Mouse (Mus musculus): ENCODE results near the gene Txndc8. TPM values are rescaled to one million over a fixed set of nuclear protein-coding genes. Genes with fewer than 3 reads are reported as not detected.

The Txndc8 gene
- total and polyA plus RNA-seq, 3 experiments, result not detected

- Histone ChIP-seq H3K4me3 (ENCODE audit: low read depth, low read length) (no peak overlapping the region), H3K36me3 (replicated peaks) (no peaks in the 10 kb centered on the region), H3K27me3 (ENCODE audit: insufficient read depth, low read length) (no peaks in the 10 kb centered on the region), H3K9me3 (replicated peaks) (no peaks in the 10 kb centered on the region), H3K4me1 (ENCODE audit: insufficient read depth, low read depth, low read length) (no peaks in the 10 kb centered on the region)
- ATAC-seq (ENCODE audit: extremely low read depth, insufficient number of reproducible peaks, low FRiP score, poor library complexity, severe bottlenecking) (no peak), DNase-seq (ENCODE audit: low spot score) (no peak)
- TF ChIP-seq GATA2 (IDR thresholded peaks at IDR 0.05; ENCODE audit: borderline replicate concordance, low read depth, low read length) (no peak), TAL1 (conservative IDR thresholded peaks at IDR 0.05; ENCODE audit: low read depth, low read length) (no peak), CTCF (IDR thresholded peaks at IDR 0.05; ENCODE audit: low read depth, low read length) (no peak), POLR2AphosphoS5 (IDR thresholded peaks at IDR 0.05; ENCODE audit: insufficient replicate concordance, low read depth, low read length) (no peak), GATA1 (IDR thresholded peaks at IDR 0.05; ENCODE audit: borderline replicate concordance, low read length) (no peak)
These were observed 34.4 kb downstream of the Txndc8 start for GRCm38 (mm10) chr4:57974400-57975117.

DNA sequence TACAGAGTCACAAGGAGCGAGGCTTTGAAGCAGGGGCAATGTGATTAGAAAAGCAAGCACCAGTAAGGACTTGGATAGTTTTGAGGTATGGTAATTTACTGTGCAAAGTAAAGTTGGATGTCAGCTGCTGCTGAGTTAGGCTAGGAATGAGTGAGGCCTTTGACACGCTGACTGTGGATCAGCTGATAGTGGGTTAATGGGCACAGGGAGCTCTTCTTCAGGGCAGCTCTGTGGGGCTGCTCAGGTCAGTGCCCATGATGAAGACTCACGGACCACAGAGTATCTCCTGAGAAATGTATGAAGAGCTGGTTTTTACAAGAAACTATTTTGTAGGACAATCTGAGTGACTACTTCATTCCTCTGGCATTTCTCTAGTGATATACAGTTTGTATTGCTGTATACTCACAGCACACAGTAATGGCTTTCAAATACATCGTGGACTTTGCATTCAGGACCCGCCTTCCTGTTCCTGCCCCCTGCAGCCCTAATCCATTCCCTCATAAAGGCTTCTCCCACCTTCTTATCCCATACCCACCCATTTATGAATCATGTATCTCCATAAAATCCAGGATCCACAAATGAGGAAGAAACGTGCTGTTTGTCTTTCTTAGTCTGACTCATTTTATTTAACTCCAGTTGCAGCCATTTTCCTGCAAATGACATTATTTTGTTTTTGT lies 35.2 kb downstream of the Txndc8 start:
- ATAC-seq (ENCODE audit: extremely low read depth, insufficient number of reproducible peaks, low FRiP score, poor library complexity, severe bottlenecking) (no peak), DNase-seq (ENCODE audit: low spot score) (no peak)
- TF ChIP-seq CTCF (IDR thresholded peaks at IDR 0.05; ENCODE audit: low read depth, low read length), result no peak
- TF ChIP-seq GATA1 (IDR thresholded peaks at IDR 0.05; ENCODE audit: borderline replicate concordance, low read length), result no peak
- TF ChIP-seq GATA2 (IDR thresholded peaks at IDR 0.05; ENCODE audit: borderline replicate concordance, low read depth, low read length), result no peak
- TF ChIP-seq POLR2AphosphoS5 (IDR thresholded peaks at IDR 0.05; ENCODE audit: insufficient replicate concordance, low read depth, low read length), result no peak
- TF ChIP-seq TAL1 (conservative IDR thresholded peaks at IDR 0.05; ENCODE audit: low read depth, low read length), result no peak
- Histone ChIP-seq H3K4me3 (ENCODE audit: low read depth, low read length) (no peak overlapping the region), H3K27me3 (ENCODE audit: insufficient read depth, low read length) (no peaks in the 10 kb centered on the region), H3K9me3 (replicated peaks) (no peaks in the 10 kb centered on the region), H3K4me1 (ENCODE audit: insufficient read depth, low read depth, low read length) (no peaks in the 10 kb centered on the region), H3K36me3 (replicated peaks) (no peaks in the 10 kb centered on the region)

- no peaks in the 10 kb centered on the region for H3K4me1 ChIP-seq (ENCODE audit: insufficient read depth, low read depth, low read length)
- TF ChIP-seq GATA1 (IDR thresholded peaks at IDR 0.05; ENCODE audit: borderline replicate concordance, low read length) (no peak), TAL1 (conservative IDR thresholded peaks at IDR 0.05; ENCODE audit: low read depth, low read length) (no peak), POLR2AphosphoS5 (IDR thresholded peaks at IDR 0.05; ENCODE audit: insufficient replicate concordance, low read depth, low read length) (no peak), GATA2 (IDR thresholded peaks at IDR 0.05; ENCODE audit: borderline replicate concordance, low read depth, low read length) (no peak), CTCF (IDR thresholded peaks at IDR 0.05; ENCODE audit: low read depth, low read length) (no peak)
- no peaks in the 10 kb centered on the region for H3K36me3 ChIP-seq (replicated peaks)
- ATAC-seq (ENCODE audit: extremely low read depth, insufficient number of reproducible peaks, low FRiP score, poor library complexity, severe bottlenecking) (no peak), DNase-seq (ENCODE audit: low spot score) (no peak)
- H3K9me3 ChIP-seq (replicated peaks), result no peaks in the 10 kb centered on the region
- no peak overlapping the region for H3K4me3 ChIP-seq (ENCODE audit: low read depth, low read length)
- no peaks in the 10 kb centered on the region for H3K27me3 ChIP-seq (ENCODE audit: insufficient read depth, low read length)
These were observed 38.6 kb downstream of the Txndc8 start for GRCm38 (mm10) chr4:57970285-57970684.

GRCm38 (mm10) chr4:57967195-57967594 lies 41.7 kb downstream of the Txndc8 start:
- Histone ChIP-seq H3K4me1 (ENCODE audit: insufficient read depth, low read depth, low read length) (no peaks in the 10 kb centered on the region), H3K27me3 (ENCODE audit: insufficient read depth, low read length) (no peaks in the 10 kb centered on the region), H3K36me3 (replicated peaks) (no peaks in the 10 kb centered on the region), H3K9me3 (replicated peaks) (no peaks in the 10 kb centered on the region), H3K4me3 (ENCODE audit: low read depth, low read length) (no peak overlapping the region)
- ATAC-seq (ENCODE audit: extremely low read depth, insufficient number of reproducible peaks, low FRiP score, poor library complexity, severe bottlenecking) (no peak), DNase-seq (ENCODE audit: low spot score) (no peak)
- TF ChIP-seq GATA1 (IDR thresholded peaks at IDR 0.05; ENCODE audit: borderline replicate concordance, low read length) (no peak), CTCF (IDR thresholded peaks at IDR 0.05; ENCODE audit: low read depth, low read length) (no peak), TAL1 (conservative IDR thresholded peaks at IDR 0.05; ENCODE audit: low read depth, low read length) (no peak), GATA2 (IDR thresholded peaks at IDR 0.05; ENCODE audit: borderline replicate concordance, low read depth, low read length) (no peak), POLR2AphosphoS5 (IDR thresholded peaks at IDR 0.05; ENCODE audit: insufficient replicate concordance, low read depth, low read length) (no peak)

- ATAC-seq (ENCODE audit: extremely low read depth, insufficient number of reproducible peaks, low FRiP score, poor library complexity, severe bottlenecking) (no peak), DNase-seq (ENCODE audit: low spot score) (no peak)
- Histone ChIP-seq H3K4me3 (ENCODE audit: low read depth, low read length) (no peak overlapping the region), H3K36me3 (replicated peaks) (no peaks in the 10 kb centered on the region), H3K4me1 (ENCODE audit: insufficient read depth, low read depth, low read length) (no peaks in the 10 kb centered on the region), H3K9me3 (replicated peaks) (no peaks in the 10 kb centered on the region), H3K27me3 (ENCODE audit: insufficient read depth, low read length) (no peaks in the 10 kb centered on the region)
- TF ChIP-seq TAL1 (conservative IDR thresholded peaks at IDR 0.05; ENCODE audit: low read depth, low read length) (no peak), GATA2 (IDR thresholded peaks at IDR 0.05; ENCODE audit: borderline replicate concordance, low read depth, low read length) (no peak), GATA1 (IDR thresholded peaks at IDR 0.05; ENCODE audit: borderline replicate concordance, low read length) (no peak), CTCF (IDR thresholded peaks at IDR 0.05; ENCODE audit: low read depth, low read length) (no peak), POLR2AphosphoS5 (IDR thresholded peaks at IDR 0.05; ENCODE audit: insufficient replicate concordance, low read depth, low read length) (no peak)
These were observed 43.4 kb downstream of the Txndc8 start for GRCm38 (mm10) chr4:57965516-57965915.

GRCm38 (mm10) chr4:57964143-57964542 lies 44.8 kb downstream of the Txndc8 start:
- Histone ChIP-seq H3K9me3 (replicated peaks) (no peaks in the 10 kb centered on the region), H3K27me3 (ENCODE audit: insufficient read depth, low read length) (no peaks in the 10 kb centered on the region), H3K4me1 (ENCODE audit: insufficient read depth, low read depth, low read length) (peaks cover 2% of the 10 kb centered on the region), H3K36me3 (replicated peaks) (no peaks in the 10 kb centered on the region), H3K4me3 (ENCODE audit: low read depth, low read length) (no peak overlapping the region)
- ATAC-seq (ENCODE audit: extremely low read depth, insufficient number of reproducible peaks, low FRiP score, poor library complexity, severe bottlenecking) (no peak), DNase-seq (ENCODE audit: low spot score) (no peak)
- TF ChIP-seq CTCF (IDR thresholded peaks at IDR 0.05; ENCODE audit: low read depth, low read length) (no peak), GATA1 (IDR thresholded peaks at IDR 0.05; ENCODE audit: borderline replicate concordance, low read length) (no peak), TAL1 (conservative IDR thresholded peaks at IDR 0.05; ENCODE audit: low read depth, low read length) (no peak), GATA2 (IDR thresholded peaks at IDR 0.05; ENCODE audit: borderline replicate concordance, low read depth, low read length) (no peak), POLR2AphosphoS5 (IDR thresholded peaks at IDR 0.05; ENCODE audit: insufficient replicate concordance, low read depth, low read length) (no peak)

All from G1E (cell line).